Mouse (Mus musculus): Measurements from ENCODE around the gene Zfyve9.

Zfyve9 gene

GRCm38 (mm10) chr4:108608651-108609050 lies 171.9 kb downstream of the Zfyve9 start:
- no peak for DNase-seq (ENCODE audit: low spot score)

GRCm38 (mm10) chr4:108601870-108602269 lies 178.7 kb downstream of the Zfyve9 start:
- no peak for DNase-seq (ENCODE audit: low spot score)

DNA sequence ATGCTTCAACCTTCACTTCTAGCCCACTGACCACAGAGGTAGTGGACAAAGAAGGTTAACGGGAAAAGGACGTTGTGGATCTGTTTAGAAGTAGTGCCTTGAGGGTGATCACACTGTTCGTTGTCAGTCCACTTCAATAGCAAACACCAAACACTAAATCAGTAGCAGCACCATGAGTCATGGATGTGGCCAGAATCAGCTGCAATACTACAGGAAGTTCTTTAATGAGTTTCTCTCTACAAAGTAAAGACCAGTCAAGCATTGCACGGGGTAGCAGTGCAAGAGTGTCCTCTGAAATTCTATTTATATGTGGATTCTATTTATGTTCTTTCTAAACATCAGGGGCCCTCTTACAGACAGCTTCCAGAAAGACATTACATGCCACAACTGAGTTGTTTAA lies 182.3 kb downstream of the Zfyve9 start:
- DNase-seq (ENCODE audit: low spot score), result no peak

DNA sequence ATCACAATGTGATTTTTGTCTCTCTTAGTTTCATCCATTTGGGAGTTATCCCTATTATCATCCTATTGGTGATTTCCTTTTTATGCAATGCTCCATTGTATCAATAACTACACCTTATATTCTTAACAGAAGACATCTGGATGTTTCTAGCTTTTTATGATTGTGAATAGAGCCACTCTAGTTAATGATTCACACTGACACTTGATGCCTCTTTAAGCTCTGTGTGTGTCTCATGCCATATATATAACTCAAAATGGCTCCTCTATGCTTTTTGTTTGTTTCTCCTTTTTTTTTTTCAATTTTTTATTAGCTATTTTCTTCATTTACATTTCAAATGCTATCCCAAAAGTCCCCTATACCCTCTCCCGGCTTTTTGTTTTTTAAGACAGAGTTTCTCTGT lies 184.8 kb downstream of the Zfyve9 start:
- DNase-seq (ENCODE audit: low spot score), result no peak

GRCm38 (mm10) chr4:108593376-108593775 lies 187.2 kb downstream of the Zfyve9 start:
- DNase-seq (ENCODE audit: low spot score), result no peak
